Mouse (Mus musculus) neural tube, embryonic 12.5 days (tissue): ENCODE results near the gene Macrod1. TPM values are rescaled to one million over a fixed set of nuclear protein-coding genes. Genes with fewer than 3 reads are reported as not detected.

Source experiments
- ATAC-seq: fragments of 200-750 bp; cut with Nextera tagmentation; 2 replicates; pipeline ENCODE4 v1.8.0; 2017; ENCODE audit warnings: low read depth, mild to moderate bottlenecking, moderate TSS enrichment, moderate library complexity; ENCODE audit not compliant: low FRiP score
- H3K27ac ChIP-seq: fragments of 300-500 bp; sonication (generic); 2 replicates; pipeline ENCODE4 v1.5.1; 2016
- H3K27me3 ChIP-seq: fragments of 300-500 bp; sonication (generic); replicated peaks from 2 replicates; pipeline ENCODE4 v1.6.1; 2016; ENCODE audit warnings: mild to moderate bottlenecking
- H3K36me3 ChIP-seq: fragments of 300-500 bp; sonication (generic); 2 replicates; pipeline ENCODE4 v1.6.1; 2016; ENCODE audit warnings: mild to moderate bottlenecking
- H3K4me1 ChIP-seq: fragments of 300-500 bp; sonication (generic); 2 replicates; pipeline ENCODE4 v1.6.1; 2016
- H3K4me2 ChIP-seq: fragments of 300-500 bp; sonication (generic); replicated peaks from 2 replicates; pipeline ENCODE4 v1.6.1; 2016; ENCODE audit warnings: mild to moderate bottlenecking
- H3K4me3 ChIP-seq: fragments of 300-500 bp; sonication (generic); 2 replicates; pipeline ENCODE4 v1.5.1; 2016
- H3K9ac ChIP-seq: fragments of 300-500 bp; sonication (generic); 2 replicates; pipeline ENCODE4 v1.6.1; 2016; ENCODE audit warnings: mild to moderate bottlenecking
- H3K9me3 ChIP-seq: fragments of 300-500 bp; sonication (generic); 2 replicates; pipeline ENCODE4 v1.6.1; 2016; ENCODE audit warnings: mild to moderate bottlenecking
- WGBS: fragments of 180-500 bp; shearing (Covaris S2); methylation state at CpG from one replicate; pipeline ENCODE4 v1.1.7; 2016; 5-methylcytosine and 5-hydroxymethylcytosine counted together
- polyA plus RNA-seq: library from polyadenylated mRNA; unstranded; fragments of >200 nt; fragmentation: Nextera tagmentation; extraction: Ambion mirVana; gene quantifications from 2 replicates; pipeline ENCODE4 v1.2.1, GENCODE M21; 2016

The Macrod1 gene
- polyA plus RNA-seq, 1 experiment from 2014 or later: 3.4 TPM

- peaks cover 24% of the 10 kb centered on the region for H3K4me1 ChIP-seq
- peak; percentile 97 for ATAC-seq
These were observed 149.4 kb downstream of the Macrod1 start, which contains the start of gene Otub1 for GRCm38 (mm10) chr19:7205753-7206736. Otub1 (minus strand) TSS chr19:7206316.

GRCm38 (mm10) chr19:7209907-7210646 lies 153.5 kb downstream of the Macrod1 start:
- Histone ChIP-seq H3K4me3 (no peak overlapping the region), H3K4me2 (no peak overlapping the region), H3K36me3 (peaks cover 27% of the 10 kb centered on the region), H3K9ac (no peak overlapping the region), H3K9me3 (no peaks in the 10 kb centered on the region), H3K27me3 (no peaks in the 10 kb centered on the region), H3K4me1 (peaks cover 16% of the 10 kb centered on the region), H3K27ac (no peak overlapping the region)
- ATAC-seq: no peak
- 88% methylated on average over 7 of the region's 7 CpGs for WGBS

More at GRCm38 (mm10) chr19:7205753-7206736, 149.4 kb downstream of the Macrod1 start, which contains the start of gene Otub1:
- Histone ChIP-seq H3K4me2 (peak within 1 kb of the TSS; percentile 92), H3K9me3 (no peaks in the 10 kb centered on the region), H3K4me3 (peak within 1 kb of the TSS; percentile 90), H3K9ac (peak within 1 kb of the TSS; percentile 81), H3K36me3 (peaks cover 31% of the 10 kb centered on the region), H3K27ac (peak within 1 kb of the TSS; percentile 93), H3K27me3 (no peaks in the 10 kb centered on the region)
- WGBS: under 1% methylated on average over 76 of the region's 79 CpGs

- Histone ChIP-seq H3K36me3 (peaks cover 32% of the 10 kb centered on the region), H3K9ac (no peak overlapping the region), H3K4me3 (no peak overlapping the region), H3K4me2 (no peak overlapping the region), H3K4me1 (peaks cover 23% of the 10 kb centered on the region), H3K27ac (no peak overlapping the region), H3K27me3 (no peaks in the 10 kb centered on the region), H3K9me3 (no peaks in the 10 kb centered on the region)
- ATAC-seq: no peak
- WGBS: 86% methylated on average over 1 of the region's 1 CpGs
These were observed 155.6 kb downstream of the Macrod1 start for GRCm38 (mm10) chr19:7212216-7212615.

- H3K9ac ChIP-seq: no peak overlapping the region
- peaks cover 32% of the 10 kb centered on the region for H3K36me3 ChIP-seq
- H3K4me1 ChIP-seq: peaks cover 26% of the 10 kb centered on the region
- H3K4me2 ChIP-seq: no peak overlapping the region
- no peaks in the 10 kb centered on the region for H3K27me3 ChIP-seq
- H3K27ac ChIP-seq: no peak overlapping the region
- H3K9me3 ChIP-seq: no peaks in the 10 kb centered on the region
- 94% methylated on average over 3 of the region's 3 CpGs for WGBS
- H3K4me3 ChIP-seq: no peak overlapping the region
- no peak for ATAC-seq
These were observed 156.4 kb downstream of the Macrod1 start for GRCm38 (mm10) chr19:7213010-7213409.

GRCm38 (mm10) chr19:7214484-7214883 lies 157.9 kb downstream of the Macrod1 start:
- no peak overlapping the region for H3K4me3 ChIP-seq
- peaks cover 32% of the 10 kb centered on the region for H3K36me3 ChIP-seq
- H3K27ac ChIP-seq: no peak overlapping the region
- no peak overlapping the region for H3K9ac ChIP-seq
- no peaks in the 10 kb centered on the region for H3K27me3 ChIP-seq
- H3K9me3 ChIP-seq: no peaks in the 10 kb centered on the region
- ATAC-seq: no peak
- H3K4me1 ChIP-seq: peaks cover 29% of the 10 kb centered on the region
- WGBS: 93% methylated on average over 5 of the region's 5 CpGs
- H3K4me2 ChIP-seq: no peak overlapping the region

GRCm38 (mm10) chr19:7217162-7217925 lies 160.7 kb downstream of the Macrod1 start, which contains the start of gene Cox8a:
Cox8a (minus strand) TSS chr19:7217616.
- H3K4me1 ChIP-seq: peaks cover 29% of the 10 kb centered on the region
- ATAC-seq: peak; percentile 97
- H3K4me3 ChIP-seq: peak within 1 kb of the TSS; percentile 87
- H3K27ac ChIP-seq: no peak within 1 kb of the TSS
- peaks cover 23% of the 10 kb centered on the region for H3K36me3 ChIP-seq
- peak within 1 kb of the TSS; percentile 78 for H3K9ac ChIP-seq
- under 1% methylated on average over 50 of the region's 50 CpGs for WGBS
- no peaks in the 10 kb centered on the region for H3K27me3 ChIP-seq
- H3K9me3 ChIP-seq: no peaks in the 10 kb centered on the region
- H3K4me2 ChIP-seq: peak within 1 kb of the TSS; percentile 91

- H3K9me3 ChIP-seq: no peaks in the 10 kb centered on the region
- 0 out of 2 replicates have a peak overlapping the region, but pooled peaks have one; percentile 8 for H3K9ac ChIP-seq
- H3K36me3 ChIP-seq: peaks cover 23% of the 10 kb centered on the region
- no peak overlapping the region for H3K27ac ChIP-seq
- H3K4me1 ChIP-seq: peaks cover 29% of the 10 kb centered on the region
- ATAC-seq: peak; percentile 13; the same call in 1 of the 2 replicates
- 10% methylated on average over 6 of the region's 6 CpGs for WGBS
- no peaks in the 10 kb centered on the region for H3K27me3 ChIP-seq
- H3K4me2 ChIP-seq: peak overlapping the region; percentile 91
- H3K4me3 ChIP-seq: peak overlapping the region; percentile 87
These were observed 161.3 kb downstream of the Macrod1 start for GRCm38 (mm10) chr19:7217926-7218267.

GRCm38 (mm10) chr19:7218753-7219152 lies 162.1 kb downstream of the Macrod1 start:
- Histone ChIP-seq H3K4me2 (no peak overlapping the region), H3K4me1 (peaks cover 29% of the 10 kb centered on the region), H3K27ac (no peak overlapping the region), H3K9ac (no peak overlapping the region), H3K27me3 (no peaks in the 10 kb centered on the region), H3K9me3 (no peaks in the 10 kb centered on the region), H3K36me3 (peaks cover 18% of the 10 kb centered on the region), H3K4me3 (no peak overlapping the region)
- no peak for ATAC-seq
- 97% methylated on average over 5 of the region's 5 CpGs for WGBS

- H3K4me3 ChIP-seq: no peak overlapping the region
- H3K27me3 ChIP-seq: no peaks in the 10 kb centered on the region
- H3K9ac ChIP-seq: no peak overlapping the region
- 80% methylated on average over 6 of the region's 6 CpGs for WGBS
- no peak overlapping the region for H3K27ac ChIP-seq
- ATAC-seq: no peak
- no peak overlapping the region for H3K4me2 ChIP-seq
- 0 out of 2 replicates have a peak, but pooled peaks cover 7% of the 10 kb centered on the region for H3K4me1 ChIP-seq
- H3K36me3 ChIP-seq: peaks cover 14% of the 10 kb centered on the region
- H3K9me3 ChIP-seq: no peaks in the 10 kb centered on the region
These were observed 165.6 kb downstream of the Macrod1 start for GRCm38 (mm10) chr19:7222196-7222595.

- Histone ChIP-seq H3K4me1 (no peaks in the 10 kb centered on the region), H3K4me2 (no peak overlapping the region), H3K9me3 (no peaks in the 10 kb centered on the region), H3K27me3 (no peaks in the 10 kb centered on the region), H3K4me3 (no peak overlapping the region), H3K36me3 (peaks cover 27% of the 10 kb centered on the region), H3K27ac (no peak overlapping the region), H3K9ac (no peak overlapping the region)
- ATAC-seq: no peak
These were observed 166.9 kb downstream of the Macrod1 start for GRCm38 (mm10) chr19:7223488-7223887.

- Histone ChIP-seq H3K27me3 (no peaks in the 10 kb centered on the region), H3K4me3 (no peak overlapping the region), H3K9me3 (no peaks in the 10 kb centered on the region), H3K9ac (no peak overlapping the region), H3K4me1 (no peaks in the 10 kb centered on the region), H3K27ac (no peak overlapping the region), H3K36me3 (peaks cover 34% of the 10 kb centered on the region), H3K4me2 (no peak overlapping the region)
- no peak for ATAC-seq
- WGBS: 90% methylated on average over 3 of the region's 3 CpGs
These were observed 167.6 kb downstream of the Macrod1 start for GRCm38 (mm10) chr19:7224253-7224652.
